Mouse (Mus musculus) bone marrow macrophage, adult 2 months (primary cell): ENCODE data around the gene Adra1b. TPM values are rescaled to one million over a fixed set of nuclear protein-coding genes. Genes with fewer than 3 reads are reported as not detected.

ENCODE experiments used
- H3K27ac ChIP-seq: 2 replicates; pipeline ENCODE4 v1.5.1; 2012; ENCODE audit warnings: low read depth, low read length; ENCODE audit not compliant: insufficient read depth
- H3K4me1 ChIP-seq: 2 replicates; pipeline ENCODE4 v1.6.1; 2012; ENCODE audit warnings: low read length; ENCODE audit not compliant: control insufficient read depth, insufficient read depth
- H3K4me3 ChIP-seq: 2 replicates; pipeline ENCODE4 v1.5.1; 2012; ENCODE audit warnings: mild to moderate bottlenecking, low read length, moderate library complexity; ENCODE audit not compliant: insufficient read depth
- CTCF ChIP-seq: IDR thresholded peaks from 2 replicates; pipeline ENCODE4 v1.5.1; 2012; ENCODE audit warnings: low read depth, mild to moderate bottlenecking, low read length, moderate library complexity
- POLR2A ChIP-seq: IDR thresholded peaks from 2 replicates; pipeline ENCODE4 v1.6.1; 2012; ENCODE audit warnings: mild to moderate bottlenecking, low read depth, low read length, borderline replicate concordance
- polyA plus RNA-seq: library from polyadenylated mRNA; stranded (reverse); fragments of >200 nt; gene quantifications from 2 replicates; pipeline ENCODE4 v1.2.4, GENCODE M21; 2012; ENCODE audit not compliant: missing spikeins, insufficient read depth, insufficient read length

Gene Adra1b
- polyA plus RNA-seq, 1 experiment: not detected

DNA sequence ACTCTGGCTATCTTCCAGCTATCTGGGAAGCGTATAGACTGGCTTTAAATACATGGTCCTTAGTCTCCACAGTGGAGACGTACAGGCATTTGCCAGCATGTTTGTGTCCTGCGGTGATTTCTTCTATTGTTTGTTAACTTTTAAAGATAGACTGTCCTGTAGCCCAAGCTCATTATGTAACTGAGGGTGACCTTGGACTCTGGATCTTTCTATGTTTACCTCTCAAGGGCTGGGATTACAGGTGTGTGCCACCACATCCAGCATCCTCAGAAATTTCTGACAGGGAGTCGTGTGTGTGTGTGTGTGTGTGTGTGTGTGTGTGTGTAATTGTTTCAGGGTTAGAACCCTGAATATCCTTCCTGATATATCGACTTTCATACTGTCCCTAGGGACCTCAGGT, 117.9 kb downstream of the Adra1b start:
- no peaks in the 10 kb centered on the region for H3K4me1 ChIP-seq
- TF ChIP-seq POLR2A: no peak
- no peak for TF ChIP-seq CTCF
- no peak overlapping the region for H3K27ac ChIP-seq
- no peak overlapping the region for H3K4me3 ChIP-seq

DNA sequence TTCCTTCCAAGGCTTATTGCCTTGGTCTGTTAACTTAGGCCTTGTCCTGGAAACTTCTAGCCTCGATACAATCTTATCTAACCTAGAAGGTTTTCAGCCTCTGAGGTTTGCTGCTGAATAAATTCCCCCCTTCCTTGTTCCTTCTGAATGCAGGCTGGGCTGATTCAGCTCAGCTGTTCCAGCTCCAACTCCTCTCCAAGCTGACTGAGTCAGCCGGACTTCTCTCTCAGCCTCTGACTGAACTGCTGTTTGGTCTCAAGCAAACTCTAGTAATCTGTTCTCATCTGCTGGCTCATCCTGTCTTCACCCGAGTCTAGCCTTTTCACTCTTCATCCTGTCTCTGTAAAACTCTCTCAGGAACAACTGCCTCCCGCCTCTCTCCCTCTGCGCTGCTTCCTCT, 121.5 kb downstream of the Adra1b start:
- Histone ChIP-seq H3K4me3 (no peak overlapping the region), H3K4me1 (no peaks in the 10 kb centered on the region), H3K27ac (no peak overlapping the region)
- TF ChIP-seq POLR2A: no peak
- no peak for TF ChIP-seq CTCF

GRCm38 (mm10) chr11:43776324-43776694, 124.7 kb downstream of the Adra1b start:
- no peak overlapping the region for H3K4me3 ChIP-seq
- H3K27ac ChIP-seq: no peak overlapping the region
- no peak for TF ChIP-seq POLR2A
- TF ChIP-seq CTCF: no peak
- no peaks in the 10 kb centered on the region for H3K4me1 ChIP-seq

DNA sequence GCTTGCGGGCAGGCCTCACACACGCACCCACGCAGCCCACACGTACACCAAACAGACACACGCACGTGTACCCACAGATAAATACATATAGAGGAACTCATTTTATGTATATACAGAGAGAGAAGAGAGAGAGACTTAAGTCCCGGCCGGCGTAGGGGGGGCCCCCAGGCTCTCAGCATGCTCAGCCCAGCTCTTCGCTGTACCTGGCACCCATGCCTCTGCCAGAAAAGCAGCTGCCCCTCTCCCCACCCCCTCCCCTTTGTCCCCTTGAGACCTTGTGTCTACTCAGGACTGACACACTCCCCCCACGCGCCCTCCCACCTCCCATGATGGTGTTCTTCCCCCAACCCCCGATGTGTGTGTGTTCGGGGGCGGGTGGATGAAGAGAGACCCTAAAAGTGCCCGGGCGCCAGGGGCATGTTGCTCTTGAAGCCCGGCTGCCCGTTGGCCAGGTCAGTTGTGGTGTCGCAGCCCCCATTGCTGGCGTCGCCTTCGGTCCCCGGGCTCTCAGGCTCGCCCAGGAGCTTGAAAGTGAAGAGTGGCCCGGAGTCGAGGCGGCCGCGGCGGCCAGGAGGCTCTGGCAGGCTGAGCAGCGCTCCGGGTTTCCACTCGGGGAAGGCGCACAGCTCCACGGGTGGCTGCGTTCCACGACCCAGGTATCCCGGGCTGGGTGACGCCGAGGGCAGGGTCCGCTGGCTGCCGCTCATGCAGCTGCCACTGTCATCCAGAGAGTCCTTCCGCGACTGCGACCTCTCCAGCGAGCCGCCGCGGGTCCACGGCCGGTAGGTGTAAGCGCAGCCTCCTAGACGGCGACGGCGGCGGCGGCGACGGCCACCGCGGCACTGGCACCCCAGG, 125.3 kb downstream of the Adra1b start:
- Histone ChIP-seq H3K27ac (no peak overlapping the region), H3K4me1 (no peaks in the 10 kb centered on the region), H3K4me3 (no peak overlapping the region; the same call in 1 of the 2 replicates)
- TF ChIP-seq POLR2A: no peak
- no peak for TF ChIP-seq CTCF

GRCm38 (mm10) chr11:43773725-43774124, 127.3 kb downstream of the Adra1b start:
- no peak overlapping the region for H3K4me3 ChIP-seq

GRCm38 (mm10) chr11:43770110-43770509, 130.9 kb downstream of the Adra1b start:
- no peak for TF ChIP-seq CTCF
- Histone ChIP-seq H3K4me1 (no peaks in the 10 kb centered on the region), H3K4me3 (no peak overlapping the region), H3K27ac (no peak overlapping the region)

More at GRCm38 (mm10) chr11:43773725-43774124, 127.3 kb downstream of the Adra1b start:
- no peak for TF ChIP-seq POLR2A
- no peak for TF ChIP-seq CTCF
- no peak overlapping the region for H3K27ac ChIP-seq
- H3K4me1 ChIP-seq: no peaks in the 10 kb centered on the region

DNA sequence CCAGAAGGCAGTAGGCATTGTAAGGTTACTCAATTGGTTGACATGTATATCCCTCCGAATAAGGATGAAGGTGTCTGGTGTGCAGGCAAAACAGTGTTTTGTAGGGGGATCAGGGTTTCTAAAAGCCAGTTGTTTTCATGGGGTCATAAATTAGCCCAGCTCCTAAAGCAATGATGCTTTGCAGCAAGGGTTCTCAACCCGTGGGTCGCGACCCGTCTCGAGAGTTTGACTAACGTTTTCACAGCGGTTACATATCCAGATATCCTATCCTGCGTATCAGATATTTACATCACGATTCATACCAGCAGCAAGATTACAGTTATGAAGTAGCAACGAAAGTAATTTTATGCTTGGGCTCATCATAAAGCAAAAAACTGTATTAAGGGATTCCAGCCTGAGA, 133.3 kb downstream of the Adra1b start:
- Histone ChIP-seq H3K27ac (no peak overlapping the region), H3K4me1 (no peaks in the 10 kb centered on the region), H3K4me3 (no peak overlapping the region)
- TF ChIP-seq CTCF: no peak
- no peak for TF ChIP-seq POLR2A

DNA sequence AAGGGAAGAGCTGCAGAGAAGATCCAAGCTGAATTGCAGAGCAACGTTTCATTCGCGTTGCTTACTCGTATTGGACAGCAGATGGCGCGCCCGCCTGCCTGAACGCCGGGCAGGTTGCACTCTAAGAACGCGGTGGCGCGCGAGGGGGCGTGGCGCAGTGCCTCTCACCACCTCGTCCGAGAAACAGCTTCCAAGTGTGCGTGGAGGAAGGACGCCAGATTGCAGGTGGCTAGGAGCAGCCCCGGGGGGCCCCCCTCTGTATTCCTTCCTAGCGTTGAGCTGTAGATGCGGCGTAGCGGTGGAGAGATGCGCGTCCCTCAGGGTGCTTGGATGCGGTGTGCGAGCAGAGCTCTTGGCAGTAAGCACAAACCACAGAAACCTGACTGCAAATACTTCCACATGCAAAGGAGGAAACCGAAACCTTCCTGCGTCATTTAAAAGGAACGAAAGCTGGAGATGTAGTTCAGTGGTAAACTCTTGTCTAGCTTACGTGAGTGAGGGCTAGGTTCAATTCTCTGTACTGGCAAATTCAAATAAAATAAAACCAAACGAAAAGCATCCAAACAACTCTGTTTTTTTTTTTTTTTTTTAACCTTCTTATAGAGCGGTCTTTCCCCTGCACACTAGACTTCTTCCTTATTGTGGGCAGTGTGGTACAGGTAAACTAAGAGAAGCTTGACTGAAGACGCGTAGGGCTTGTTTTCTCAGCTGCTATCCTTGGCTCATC, 133.9 kb downstream of the Adra1b start:
- TF ChIP-seq POLR2A (no peak), CTCF (0 out of 2 replicates have a peak, but pooled peaks have one; percentile 18)
- Histone ChIP-seq H3K27ac (no peak overlapping the region), H3K4me3 (peak overlapping the region; percentile 54), H3K4me1 (no peaks in the 10 kb centered on the region)

DNA sequence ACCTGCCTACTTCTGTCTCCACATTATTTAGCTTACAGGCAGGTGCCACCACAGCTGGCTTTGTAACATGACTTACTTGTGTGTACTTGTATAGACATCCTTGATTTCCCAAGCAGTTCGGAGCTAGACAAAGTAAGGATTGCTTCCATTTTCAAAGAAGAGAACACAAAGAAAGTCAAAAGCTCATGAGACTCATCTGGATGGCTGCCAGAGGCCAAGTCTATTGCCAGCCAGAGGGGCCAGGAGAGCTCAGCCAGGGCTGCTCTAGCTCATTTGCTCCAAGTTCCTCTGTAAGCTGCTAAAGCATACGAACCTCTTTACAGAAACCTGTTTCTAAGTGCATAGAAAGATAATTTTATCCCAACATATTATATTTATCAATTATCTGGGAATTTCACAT, 142.6 kb downstream of the Adra1b start:
- Histone ChIP-seq H3K4me1 (peaks cover 2% of the 10 kb centered on the region; the same call in 1 of the 2 replicates), H3K4me3 (no peak overlapping the region), H3K27ac (no peak overlapping the region)
- TF ChIP-seq CTCF: no peak

DNA sequence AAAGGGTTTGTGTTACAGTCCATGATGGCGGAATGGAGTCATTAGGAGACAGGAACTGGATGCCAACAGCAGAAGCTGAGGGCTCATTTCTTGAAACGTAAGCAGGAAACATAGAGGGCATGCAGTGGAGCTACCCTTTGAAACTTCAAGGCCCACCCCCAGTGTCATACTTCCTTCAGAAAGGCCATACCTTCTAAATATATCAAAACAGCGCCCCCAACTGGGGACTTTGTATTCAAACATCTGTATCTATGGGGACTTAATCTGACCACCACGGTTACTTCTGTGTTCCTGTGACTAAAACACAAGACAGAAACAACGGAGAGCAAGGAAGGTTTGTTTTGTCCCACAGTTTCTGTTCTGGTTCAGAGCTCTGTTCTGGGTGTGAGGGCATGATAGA, 145.6 kb downstream of the Adra1b start:
- TF ChIP-seq POLR2A (no peak), CTCF (no peak)
- Histone ChIP-seq H3K27ac (no peak overlapping the region), H3K4me3 (no peak overlapping the region), H3K4me1 (peaks cover 2% of the 10 kb centered on the region; the same call in 1 of the 2 replicates)
